In genomic region chr16:32635314-32635713, GRCm38 (mm10) we compare ENCODE assay signal across 12 mouse cellular contexts. TPM values are rescaled to one million over a fixed set of nuclear protein-coding genes. Genes with fewer than 3 reads are reported as not detected.
DNase-seq lines count a peak whose midpoint lies in the region; ATAC-seq and TF ChIP-seq lines count a peak whose summit lies in the region.
"Had no signal": no experiment of that assay in that cellular context is flagged by ENCODE, and none has a peak within 500 bp of the region (broad histone marks: within the 10 kb centered on the region; RNA-seq: fewer than 3 reads in every experiment).

No protein-coding gene starts in this region.

- no peak overlapping the region for H3K4me3 ChIP-seq in heart, postnatal 0 days (ENCODE audit: low read depth, low read length)
- no peak overlapping the region for H3K4me3 ChIP-seq in liver, embryonic 13.5 days (replicated peaks)
- H3K4me3 ChIP-seq in liver, embryonic 12.5 days = no peak overlapping the region
- H3K4me3 ChIP-seq in ES-Bruce4 (ENCODE audit: low read depth, low read length) = no peak overlapping the region
- H3K4me3 ChIP-seq: limb, embryonic 15.5 days; midbrain, embryonic 12.5 days had no signal

- no peak for TF ChIP-seq EP300 in heart, postnatal 0 days (IDR thresholded peaks at IDR 0.05; ENCODE audit: low read depth)
- no peak for TF ChIP-seq EP300 in ES-Bruce4 (IDR thresholded peaks at IDR 0.05; ENCODE audit: insufficient read depth, low read depth, low read length)

- no peaks in the 10 kb centered on the region for H3K27me3 ChIP-seq in heart, postnatal 0 days (ENCODE audit: control insufficient read depth, insufficient read depth, low read length)
- H3K27me3 ChIP-seq in liver, embryonic 13.5 days = peaks cover 6% of the 10 kb centered on the region; the same call in 1 of the 2 replicates
- peaks cover 7% of the 10 kb centered on the region for H3K27me3 ChIP-seq in liver, embryonic 12.5 days (replicated peaks)
- H3K27me3 ChIP-seq in ES-Bruce4 (ENCODE audit: control insufficient read depth, insufficient read depth, low read length, poor library complexity, severe bottlenecking) = no peaks in the 10 kb centered on the region
- H3K27me3 ChIP-seq: limb, embryonic 15.5 days; midbrain, embryonic 12.5 days had no signal

- H3K9ac ChIP-seq in heart, postnatal 0 days (replicated peaks; ENCODE audit: low read depth, low read length) = no peak overlapping the region
- no peak overlapping the region for H3K9ac ChIP-seq in liver, embryonic 13.5 days
- H3K9ac ChIP-seq in liver, embryonic 12.5 days = no peak overlapping the region
- H3K9ac ChIP-seq in ES-Bruce4 (ENCODE audit: low read depth, poor library complexity, severe bottlenecking) = no peak overlapping the region
- H3K9ac ChIP-seq: limb, embryonic 15.5 days; midbrain, embryonic 12.5 days had no signal

- no peaks in the 10 kb centered on the region for H3K4me1 ChIP-seq in heart, postnatal 0 days (ENCODE audit: control insufficient read depth, insufficient read depth)
- H3K4me1 ChIP-seq in liver, embryonic 13.5 days (replicated peaks) = peaks cover 15% of the 10 kb centered on the region
- H3K4me1 ChIP-seq in liver, embryonic 12.5 days = peaks cover 10% of the 10 kb centered on the region
- H3K4me1 ChIP-seq in ES-Bruce4 (ENCODE audit: control insufficient read depth, insufficient read depth, low read length) = peaks cover 2% of the 10 kb centered on the region
- H3K4me1 ChIP-seq: midbrain, embryonic 12.5 days had no signal

- no peaks in the 10 kb centered on the region for H3K9me3 ChIP-seq in heart, postnatal 0 days (replicated peaks; ENCODE audit: control insufficient read depth, low read length)
- no peaks in the 10 kb centered on the region for H3K9me3 ChIP-seq in liver, embryonic 13.5 days (replicated peaks)
- no peaks in the 10 kb centered on the region for H3K9me3 ChIP-seq in liver, embryonic 12.5 days (replicated peaks)
- H3K9me3 ChIP-seq in ES-Bruce4 (replicated peaks; ENCODE audit: control insufficient read depth, insufficient read depth, low read length, poor library complexity, severe bottlenecking) = no peaks in the 10 kb centered on the region
- H3K9me3 ChIP-seq: limb, embryonic 15.5 days; midbrain, embryonic 12.5 days had no signal

- no peak overlapping the region for H3K4me2 ChIP-seq in heart, postnatal 0 days (ENCODE audit: low read depth, low read length)
- H3K4me2 ChIP-seq in liver, embryonic 13.5 days = no peak overlapping the region
- no peak overlapping the region for H3K4me2 ChIP-seq in liver, embryonic 12.5 days
- H3K4me2 ChIP-seq: limb, embryonic 15.5 days; midbrain, embryonic 12.5 days had no signal

- peaks cover 18% of the 10 kb centered on the region for H3K36me3 ChIP-seq in heart, postnatal 0 days (replicated peaks; ENCODE audit: control insufficient read depth, insufficient read depth, low read length)
- peaks cover 34% of the 10 kb centered on the region for H3K36me3 ChIP-seq in liver, embryonic 13.5 days
- peaks cover 36% of the 10 kb centered on the region for H3K36me3 ChIP-seq in liver, embryonic 12.5 days
- H3K36me3 ChIP-seq in ES-Bruce4 (ENCODE audit: control insufficient read depth, insufficient read depth, low read length, poor library complexity, severe bottlenecking) = peaks cover 14% of the 10 kb centered on the region

- TF ChIP-seq POLR2A in ES-Bruce4 (IDR thresholded peaks at IDR 0.05; ENCODE audit: insufficient read depth, low read length) = no peak

- ATAC-seq in heart, postnatal 0 days (ENCODE audit: insufficient read depth, low read depth) = 0 out of 2 replicates have a peak, but pooled peaks have one; percentile 34
- ATAC-seq in liver, embryonic 13.5 days (ENCODE audit: low read depth) = no peak
- ATAC-seq in liver, embryonic 12.5 days = no peak
- ATAC-seq in frontal cortex, adult (ENCODE audit: low TSS enrichment) = no peak

- WGBS in heart, postnatal 0 days = 68% methylated on average over 3 of the region's 3 CpGs
- WGBS in liver, embryonic 13.5 days (ENCODE audit: insufficient replicate concordance) = 83% methylated on average over 3 of the region's 3 CpGs
- WGBS in liver, embryonic 12.5 days (ENCODE audit: insufficient replicate concordance) = 75% methylated on average over 3 of the region's 3 CpGs

- no peak overlapping the region for H3K27ac ChIP-seq in heart, postnatal 0 days (ENCODE audit: low read depth)
- H3K27ac ChIP-seq in liver, embryonic 13.5 days = peak overlapping the region; percentile 43
- H3K27ac ChIP-seq in liver, embryonic 12.5 days = no peak overlapping the region; the same call in 1 of the 2 replicates
- H3K27ac ChIP-seq in ES-Bruce4 (ENCODE audit: insufficient read depth, low read length) = peak overlapping the region; percentile 39; the same call in 1 of the 2 replicates
- H3K27ac ChIP-seq: limb, embryonic 15.5 days; midbrain, embryonic 12.5 days had no signal

- TF ChIP-seq CTCF in heart, postnatal 0 days (IDR thresholded peaks at IDR 0.05; ENCODE audit: low read depth) = peak; percentile 31
- TF ChIP-seq CTCF in ES-Bruce4 (IDR thresholded peaks at IDR 0.05; ENCODE audit: low read depth, low read length) = peak; percentile 38

- no peak for DNase-seq in heart, postnatal 0 days (ENCODE audit: low spot score)
- DNase-seq in heart, adult 18-20 months = no peak
- no peak for DNase-seq in liver, embryonic 13.5 days
- peak; percentile 82 for DNase-seq in adipocyte (ENCODE audit: low spot score)
- no peak for DNase-seq in embryo, embryonic 9.5 days (ENCODE audit: extremely low spot score)
- DNase-seq: layer of hippocampus, adult 9-11 months; thymus, adult 18-20 months had no signal

RNA-seq across cellular contexts. Expression of gene Tnk2, which starts 8.4 kb away (rescaled TPM):
- 9.4 and 14.2 TPM in 2 replicates for total RNA-seq in heart, postnatal 0 days (2014; rRNA removed; ENCODE audit: low replicate concordance)
- 6.0 and 7.0 TPM in 2 replicates for polyA plus RNA-seq in heart, postnatal 0 days (2015; fragmentation: Nextera tagmentation; extraction: Ambion mirVana)
- total RNA-seq in heart, adult 18-20 months (2021) = 10 to 100 TPM; 20.5 to 22.0 TPM
- 4.2 and 4.9 TPM in 2 replicates for polyA plus RNA-seq in liver, embryonic 13.5 days (2015; fragmentation: Nextera tagmentation; extraction: Ambion mirVana)
- polyA plus RNA-seq in liver, embryonic 12.5 days (2016; fragmentation: Nextera tagmentation; extraction: Ambion mirVana) = 6.3 and 6.6 TPM in 2 replicates
- 37.6 and 42.4 TPM in 2 replicates for polyA plus RNA-seq in ES-Bruce4 (2011; ENCODE audit: insufficient read depth, insufficient read length, low read depth, missing spikeins)

RNA-seq across cellular contexts. Expression of gene Tfrc, which starts 26.6 kb away (rescaled TPM):
- 35.3 and 71.7 TPM in 2 replicates for total RNA-seq in heart, postnatal 0 days (2014; rRNA removed; ENCODE audit: low replicate concordance)
- 46.5 and 57.1 TPM in 2 replicates for polyA plus RNA-seq in heart, postnatal 0 days (2015; fragmentation: Nextera tagmentation; extraction: Ambion mirVana)
- 10 to 100 TPM; 27.1 to 57.1 TPM for total RNA-seq in heart, adult 18-20 months (2021)
- polyA plus RNA-seq in liver, embryonic 13.5 days (2015; fragmentation: Nextera tagmentation; extraction: Ambion mirVana) = 262 and 322 TPM in 2 replicates
- 327 and 339 TPM in 2 replicates for polyA plus RNA-seq in liver, embryonic 12.5 days (2016; fragmentation: Nextera tagmentation; extraction: Ambion mirVana)
- 118 and 141 TPM in 2 replicates for polyA plus RNA-seq in ES-Bruce4 (2011; ENCODE audit: insufficient read depth, insufficient read length, low read depth, missing spikeins)

Comparison
In these comparisons a context has a peak if more than half of its experiments do, and no peak if none do; other contexts are left out.
1. H3K27ac ChIP-seq: peak in liver, embryonic 13.5 days (single experiment) and ES-Bruce4 (single experiment); none in heart, postnatal 0 days (single experiment) and liver, embryonic 12.5 days (single experiment).